Mouse (Mus musculus): ENCODE results near the gene BC003965. TPM values are rescaled to one million over a fixed set of nuclear protein-coding genes. Genes with fewer than 3 reads are reported as not detected.
A peak's percentile ranks its signal among the peaks of the same experiment; 100 is the strongest.

BC003965 gene
- total and polyA plus RNA-seq, 2 experiments from 2014 or later = 17.9 to 30.3 TPM

- no peak for TF ChIP-seq CTCF (IDR thresholded peaks at IDR 0.05)
- no peaks in the 10 kb centered on the region for H3K27me3 ChIP-seq (ENCODE audit: insufficient read depth, low read length)
- ATAC-seq (ENCODE audit: low FRiP score) (no peak), DNase-seq (ENCODE audit: low spot score) (no peak)
- no peak overlapping the region for H3K4me3 ChIP-seq (ENCODE audit: low read depth, low read length)
- H3K4me2 ChIP-seq (ENCODE audit: low read depth, low read length, poor library complexity, severe bottlenecking) = no peak overlapping the region
- no peak overlapping the region for H3K27ac ChIP-seq (ENCODE audit: low read depth, low read length)
- H3K9me3 ChIP-seq (ENCODE audit: low read length) = no peaks in the 10 kb centered on the region
- no peaks in the 10 kb centered on the region for H3K4me1 ChIP-seq (ENCODE audit: insufficient read depth, low read length)
- no peak overlapping the region for H3K9ac ChIP-seq (replicated peaks; ENCODE audit: low read length, poor library complexity, severe bottlenecking)
- 89% methylated on average over 15 of the region's 15 CpGs for WGBS
- peaks cover 68% of the 10 kb centered on the region for H3K36me3 ChIP-seq (ENCODE audit: insufficient read depth, low read length)
These were observed 26.5 kb downstream of the BC003965 start for GRCm38 (mm10) chr17:25210680-25211466.

DNA sequence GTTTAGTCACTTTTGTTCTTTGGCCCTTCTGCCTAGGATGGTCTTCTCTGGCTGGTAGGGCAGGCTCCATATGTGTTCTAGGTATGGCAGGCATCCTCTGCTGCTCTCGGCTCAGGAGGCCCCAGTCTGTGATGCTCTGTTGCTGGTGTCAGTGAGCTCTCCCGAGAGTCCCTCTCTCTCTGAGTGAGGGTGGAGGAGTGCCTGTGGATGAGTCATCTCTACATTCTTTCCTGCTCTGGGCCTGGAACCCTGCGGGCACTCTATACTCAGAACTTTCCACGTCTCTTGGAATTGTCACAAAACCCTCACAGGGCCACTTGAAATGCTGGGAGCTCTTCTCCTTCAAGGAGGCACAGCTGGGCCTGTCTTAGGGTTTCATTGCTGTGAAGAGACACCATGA lies 27.4 kb downstream of the BC003965 start:
- Histone ChIP-seq H3K9ac (replicated peaks; ENCODE audit: low read length, poor library complexity, severe bottlenecking) (no peak overlapping the region), H3K4me3 (ENCODE audit: low read depth, low read length) (no peak overlapping the region), H3K4me1 (ENCODE audit: insufficient read depth, low read length) (no peaks in the 10 kb centered on the region), H3K4me2 (ENCODE audit: low read depth, low read length, poor library complexity, severe bottlenecking) (no peak overlapping the region), H3K27me3 (ENCODE audit: insufficient read depth, low read length) (no peaks in the 10 kb centered on the region), H3K27ac (ENCODE audit: low read depth, low read length) (no peak overlapping the region), H3K36me3 (ENCODE audit: insufficient read depth, low read length) (peaks cover 67% of the 10 kb centered on the region), H3K9me3 (ENCODE audit: low read length) (no peaks in the 10 kb centered on the region)
- 91% methylated on average over 4 of the region's 4 CpGs for WGBS
- DNase-seq (ENCODE audit: low spot score) = no peak
- no peak for TF ChIP-seq CTCF (IDR thresholded peaks at IDR 0.05)
- no peak for ATAC-seq (ENCODE audit: low FRiP score)

DNA sequence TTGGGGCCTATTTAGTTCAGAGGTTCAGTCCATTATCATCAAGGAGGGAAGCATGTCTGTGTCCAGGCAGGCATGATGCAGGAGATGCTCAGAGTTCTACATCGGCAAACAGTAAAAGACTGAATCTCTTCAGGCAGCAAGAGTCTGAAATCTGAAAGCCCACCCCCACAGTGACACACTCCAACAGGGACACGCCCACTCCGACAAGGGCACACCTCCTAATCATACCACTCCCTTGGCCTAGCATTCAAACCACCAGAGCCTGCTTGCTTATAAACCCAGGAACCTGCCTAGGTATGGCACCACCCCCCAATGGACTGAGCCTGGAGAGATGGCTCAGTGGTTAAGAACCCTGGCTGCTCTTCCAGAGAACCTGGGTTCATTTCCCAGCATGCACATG lies 31.1 kb downstream of the BC003965 start:
- ATAC-seq (ENCODE audit: low FRiP score) (no peak), DNase-seq (ENCODE audit: low spot score) (no peak)
- no peak for TF ChIP-seq CTCF (IDR thresholded peaks at IDR 0.05)
- H3K4me1 ChIP-seq (ENCODE audit: insufficient read depth, low read length) = no peaks in the 10 kb centered on the region
- H3K27me3 ChIP-seq (ENCODE audit: insufficient read depth, low read length) = no peaks in the 10 kb centered on the region
- H3K9ac ChIP-seq (replicated peaks; ENCODE audit: low read length, poor library complexity, severe bottlenecking) = no peak overlapping the region
- 89% methylated on average over 3 of the region's 3 CpGs for whole genome bisulfite sequencing
- H3K4me3 ChIP-seq (ENCODE audit: low read depth, low read length) = no peak overlapping the region
- no peak overlapping the region for H3K27ac ChIP-seq (ENCODE audit: low read depth, low read length)
- H3K9me3 ChIP-seq (ENCODE audit: low read length) = no peaks in the 10 kb centered on the region
- no peak overlapping the region for H3K4me2 ChIP-seq (ENCODE audit: low read depth, low read length, poor library complexity, severe bottlenecking)
- peaks cover 58% of the 10 kb centered on the region for H3K36me3 ChIP-seq (ENCODE audit: insufficient read depth, low read length)

- H3K4me1 ChIP-seq (ENCODE audit: insufficient read depth, low read length) = peaks cover 5% of the 10 kb centered on the region; the same call in 1 of the 2 replicates
- 88% methylated on average over 9 of the region's 9 CpGs for WGBS
- no peak overlapping the region for H3K4me2 ChIP-seq (ENCODE audit: low read depth, low read length, poor library complexity, severe bottlenecking)
- H3K9ac ChIP-seq (replicated peaks; ENCODE audit: low read length, poor library complexity, severe bottlenecking) = no peak overlapping the region
- DNase-seq (ENCODE audit: low spot score) (no peak), ATAC-seq (ENCODE audit: low FRiP score) (no peak)
- no peaks in the 10 kb centered on the region for H3K27me3 ChIP-seq (ENCODE audit: insufficient read depth, low read length)
- TF ChIP-seq CTCF (IDR thresholded peaks at IDR 0.05) = no peak
- H3K9me3 ChIP-seq (ENCODE audit: low read length) = no peaks in the 10 kb centered on the region
- H3K36me3 ChIP-seq (ENCODE audit: insufficient read depth, low read length) = peaks cover 34% of the 10 kb centered on the region
- no peak overlapping the region for H3K27ac ChIP-seq (ENCODE audit: low read depth, low read length)
- no peak overlapping the region for H3K4me3 ChIP-seq (ENCODE audit: low read depth, low read length)
These were observed 34.6 kb downstream of the BC003965 start for GRCm38 (mm10) chr17:25218967-25219366.

GRCm38 (mm10) chr17:25219492-25220295 lies 35.3 kb downstream of the BC003965 start:
- Histone ChIP-seq H3K36me3 (ENCODE audit: insufficient read depth, low read length) (peaks cover 27% of the 10 kb centered on the region), H3K4me1 (ENCODE audit: insufficient read depth, low read length) (peaks cover 5% of the 10 kb centered on the region; the same call in 1 of the 2 replicates), H3K27me3 (ENCODE audit: insufficient read depth, low read length) (no peaks in the 10 kb centered on the region), H3K9me3 (ENCODE audit: low read length) (no peaks in the 10 kb centered on the region), H3K9ac (replicated peaks; ENCODE audit: low read length, poor library complexity, severe bottlenecking) (no peak overlapping the region), H3K4me3 (ENCODE audit: low read depth, low read length) (no peak overlapping the region), H3K4me2 (ENCODE audit: low read depth, low read length, poor library complexity, severe bottlenecking) (no peak overlapping the region), H3K27ac (ENCODE audit: low read depth, low read length) (no peak overlapping the region)
- ATAC-seq (ENCODE audit: low FRiP score) = no peak
- 95% methylated on average over 15 of the region's 15 CpGs for WGBS
- no peak for TF ChIP-seq CTCF (IDR thresholded peaks at IDR 0.05)
- DNase-seq (ENCODE audit: low spot score) = no peak

- no peak for TF ChIP-seq CTCF (IDR thresholded peaks at IDR 0.05)
- peak overlapping the region; percentile 26; the same call in 1 of the 2 replicates for H3K27ac ChIP-seq (ENCODE audit: low read depth, low read length)
- H3K36me3 ChIP-seq (ENCODE audit: insufficient read depth, low read length) = peaks cover 34% of the 10 kb centered on the region
- H3K4me1 ChIP-seq (ENCODE audit: insufficient read depth, low read length) = peaks cover 5% of the 10 kb centered on the region; the same call in 1 of the 2 replicates
- H3K4me3 ChIP-seq (ENCODE audit: low read depth, low read length) = no peak overlapping the region
- DNase-seq (ENCODE audit: low spot score) (no peak), ATAC-seq (ENCODE audit: low FRiP score) (no peak)
- no peak overlapping the region for H3K9ac ChIP-seq (replicated peaks; ENCODE audit: low read length, poor library complexity, severe bottlenecking)
- H3K27me3 ChIP-seq (ENCODE audit: insufficient read depth, low read length) = no peaks in the 10 kb centered on the region
- no peak overlapping the region for H3K4me2 ChIP-seq (ENCODE audit: low read depth, low read length, poor library complexity, severe bottlenecking)
- 81% methylated on average over 1 of the region's 1 CpGs for WGBS
- no peaks in the 10 kb centered on the region for H3K9me3 ChIP-seq (ENCODE audit: low read length)
These were observed 36.4 kb downstream of the BC003965 start for GRCm38 (mm10) chr17:25220746-25221145.
